Mouse (Mus musculus): Measurements from ENCODE around the gene Coa5.

Gene Coa5

GRCm38 (mm10) chr1:37430297-37430840, 466 bp upstream of the Coa5 start:
- DNase-seq (ENCODE audit: low read depth, low spot score) = no peak

DNA sequence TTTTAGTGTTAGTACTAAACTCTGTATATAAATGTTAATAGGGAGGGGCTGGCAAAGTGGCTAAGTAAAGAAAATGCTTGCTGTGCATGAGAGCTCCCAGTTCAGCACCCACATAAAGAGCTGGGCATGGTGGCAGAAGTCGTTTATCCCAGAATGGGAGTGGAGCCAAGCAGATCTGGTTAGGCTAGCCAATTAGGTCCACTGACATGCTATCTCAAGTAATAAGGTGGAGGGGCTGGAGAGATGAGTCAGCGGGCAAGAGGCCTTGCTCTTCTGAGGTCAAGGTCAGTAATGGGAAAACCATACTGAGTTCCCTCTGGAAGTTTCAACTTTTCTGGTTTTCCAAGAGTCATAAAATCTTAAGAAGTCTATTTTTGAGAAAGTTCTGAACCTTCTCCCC, 992 bp downstream of the Coa5 start:
- no peak for DNase-seq (ENCODE audit: low read depth, low spot score)

- DNase-seq (ENCODE audit: low read depth, low spot score) = no peak
Measured at GRCm38 (mm10) chr1:37427144-37427875, 2.6 kb downstream of the Coa5 start.

DNA sequence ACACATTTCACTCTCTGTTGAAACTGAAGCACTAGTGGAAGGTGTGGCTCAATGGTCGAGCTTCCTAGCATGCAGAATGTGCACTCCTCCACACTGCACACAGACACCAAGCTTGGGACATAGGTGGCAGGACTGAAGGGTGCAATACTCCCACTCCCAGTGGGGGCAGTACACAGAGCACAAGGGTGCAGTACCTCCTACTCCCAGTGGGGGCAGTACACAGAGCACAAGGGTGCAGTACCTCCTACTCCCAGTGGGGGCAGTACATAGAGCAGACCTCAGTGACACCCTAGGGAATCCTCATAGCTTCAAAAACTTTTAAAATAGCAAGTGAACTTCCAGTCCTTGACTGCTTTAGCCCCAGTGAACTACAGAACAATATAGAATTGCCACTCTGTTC, 10.5 kb downstream of the Coa5 start:
- DNase-seq (ENCODE audit: low read depth, low spot score) = peak; percentile 46

DNA sequence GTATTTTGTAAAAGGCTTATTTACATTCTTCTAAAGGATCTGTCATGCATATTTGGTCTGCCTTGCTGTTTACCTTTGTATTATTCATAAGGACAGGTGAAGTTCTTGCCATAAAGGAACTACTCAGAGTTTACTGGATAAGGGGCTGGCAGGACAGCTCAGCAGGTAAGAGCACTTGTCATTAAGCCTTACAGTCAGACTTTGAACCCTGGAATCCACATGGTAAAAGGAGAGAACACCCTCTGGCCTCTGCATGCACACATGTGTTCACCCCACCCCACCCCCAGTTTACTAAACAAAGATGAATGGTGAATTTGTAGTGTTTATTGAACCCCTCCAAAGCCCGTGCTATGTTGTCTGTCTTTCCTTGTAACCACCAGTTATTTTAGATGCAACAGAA, 14.5 kb downstream of the Coa5 start:
- no peak for DNase-seq (ENCODE audit: low read depth, low spot score)

DNA sequence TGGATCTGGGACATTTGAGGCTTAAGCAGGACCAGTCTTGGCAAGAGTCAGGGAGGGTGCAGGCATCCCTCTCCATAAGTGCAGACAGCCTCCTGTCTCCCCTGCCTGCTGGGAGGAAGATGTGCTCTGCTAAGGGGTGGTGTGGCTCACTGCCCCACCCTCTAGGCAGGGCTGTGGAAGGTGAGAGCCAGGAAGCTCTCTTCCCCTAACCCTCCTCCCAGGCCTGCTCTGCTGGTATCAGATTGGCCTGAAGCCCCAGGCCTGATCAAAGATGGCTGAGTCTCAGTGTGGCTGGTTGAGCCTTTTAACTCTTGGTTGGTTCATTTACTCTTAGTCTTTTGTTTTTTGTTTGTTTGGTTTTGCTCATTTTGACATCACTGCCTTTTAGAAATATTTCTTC, 20.3 kb downstream of the Coa5 start:
- no peak for DNase-seq (ENCODE audit: low read depth, low spot score)

DNA sequence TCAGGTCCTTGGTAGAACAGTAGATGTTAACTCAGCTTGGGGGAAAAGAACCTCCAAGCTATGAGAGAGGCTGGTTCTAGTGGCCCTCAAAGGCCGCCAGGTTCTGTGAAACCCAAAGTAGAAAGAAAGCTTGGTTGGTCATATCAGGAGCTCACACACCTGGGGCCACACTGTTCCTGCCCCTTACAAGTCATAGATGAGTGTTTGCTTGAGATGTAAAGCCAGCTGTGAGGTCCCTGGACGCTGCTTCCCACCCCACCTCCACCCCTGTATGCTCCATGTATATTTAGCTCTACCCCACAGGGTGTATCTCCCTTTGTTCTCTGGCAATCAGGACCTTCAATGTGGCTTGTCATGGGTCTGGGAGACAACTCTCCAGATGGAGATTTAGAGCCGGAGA, 21.2 kb downstream of the Coa5 start:
- no peak for DNase-seq (ENCODE audit: low read depth, low spot score)

DNA sequence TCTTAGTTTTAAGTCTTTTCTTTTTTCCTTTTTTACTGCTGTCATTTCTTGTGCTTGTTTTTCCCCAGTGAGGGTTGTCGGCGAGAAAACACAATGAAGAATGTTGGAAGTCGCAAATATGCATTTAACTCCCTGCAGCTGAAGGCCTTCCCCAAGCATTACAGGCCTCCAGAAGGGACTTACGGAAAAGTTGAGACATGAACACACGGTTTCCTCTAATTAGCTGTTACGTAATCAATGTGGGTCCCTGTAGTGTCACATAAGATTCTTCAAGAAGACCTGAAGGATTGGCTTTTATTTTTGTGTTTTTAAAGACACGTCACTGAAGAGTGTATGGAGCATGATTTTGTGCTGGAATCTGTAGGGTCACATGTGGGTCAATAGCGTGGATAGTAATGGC, 21.8 kb downstream of the Coa5 start:
- DNase-seq (ENCODE audit: low read depth, low spot score) = no peak

GRCm38 (mm10) chr1:37407228-37407627, 22.7 kb downstream of the Coa5 start:
- DNase-seq (ENCODE audit: low read depth, low spot score) = no peak

DNA sequence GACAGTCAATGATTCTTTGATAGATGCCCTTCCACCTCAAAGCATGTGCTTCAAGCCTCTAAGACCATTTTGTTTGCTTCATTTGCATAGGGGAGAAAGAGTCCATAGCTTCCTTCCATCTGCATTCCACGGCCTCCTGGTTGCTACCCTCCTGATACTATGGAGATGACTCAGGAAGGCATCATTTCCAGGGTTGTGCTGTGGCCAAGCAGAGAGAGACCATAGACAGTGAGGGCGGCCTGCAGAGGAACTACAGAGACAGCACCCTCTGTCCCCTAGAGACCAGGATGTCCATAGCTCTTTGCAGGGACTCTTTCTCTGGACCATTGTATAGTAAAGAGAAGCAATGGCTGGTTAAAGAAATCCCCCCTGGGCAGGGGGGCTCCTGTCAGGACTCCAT, 24.8 kb downstream of the Coa5 start:
- no peak for DNase-seq (ENCODE audit: low read depth, low spot score)

GRCm38 (mm10) chr1:37401687-37402086, 28.2 kb downstream of the Coa5 start:
- peak; percentile 72 for DNase-seq (ENCODE audit: low read depth, low spot score)

GRCm38 (mm10) chr1:37399734-37400133, 30.2 kb downstream of the Coa5 start:
- DNase-seq (ENCODE audit: low read depth, low spot score) = peak; percentile 12

DNA sequence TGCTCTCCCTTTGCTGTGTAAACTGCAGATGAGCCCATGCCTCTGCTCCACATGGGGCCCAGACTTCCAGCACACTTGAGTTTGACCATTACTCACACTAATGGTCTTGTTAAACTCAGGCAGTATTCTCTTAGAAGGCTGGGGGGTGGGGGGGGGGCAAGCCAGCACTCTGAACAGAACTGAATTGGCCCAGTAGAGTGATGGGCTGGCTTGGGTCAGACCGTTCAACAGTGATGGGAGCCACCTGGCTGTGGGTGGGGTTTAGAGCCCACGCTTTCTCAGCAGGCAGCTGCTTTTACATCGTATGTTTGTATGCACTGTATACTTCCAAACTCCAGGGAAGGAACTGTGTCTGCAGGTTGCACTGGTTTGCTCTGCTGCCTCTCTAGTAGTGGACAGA, 30.9 kb downstream of the Coa5 start:
- DNase-seq (ENCODE audit: low read depth, low spot score) = peak; percentile 27

DNA sequence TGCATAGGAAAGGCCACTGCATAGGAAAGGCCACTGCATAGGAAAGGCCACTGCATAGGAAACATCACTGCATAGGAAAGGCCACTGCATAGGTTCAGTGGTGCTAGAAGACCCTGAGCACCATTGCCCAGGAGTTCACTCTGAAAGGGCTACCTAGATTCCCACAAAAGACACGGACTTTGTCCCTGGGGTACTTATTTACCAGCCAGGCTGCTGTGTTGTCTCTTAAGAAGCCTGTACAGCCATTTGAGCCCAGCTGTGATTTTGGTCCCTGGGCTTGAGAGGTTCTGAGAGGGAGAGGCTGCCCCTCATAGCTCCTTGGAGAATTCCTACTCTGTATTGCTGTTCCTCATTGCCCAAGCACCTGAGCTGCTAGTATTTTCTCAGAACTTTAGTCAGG, 33.4 kb downstream of the Coa5 start:
- no peak for DNase-seq (ENCODE audit: low read depth, low spot score)

- DNase-seq (ENCODE audit: low read depth, low spot score) = no peak
Measured at GRCm38 (mm10) chr1:37393174-37393573, 36.7 kb downstream of the Coa5 start.

GRCm38 (mm10) chr1:37386448-37386971, 43.4 kb downstream of the Coa5 start:
- no peak for DNase-seq (ENCODE audit: low read depth, low spot score)

DNA sequence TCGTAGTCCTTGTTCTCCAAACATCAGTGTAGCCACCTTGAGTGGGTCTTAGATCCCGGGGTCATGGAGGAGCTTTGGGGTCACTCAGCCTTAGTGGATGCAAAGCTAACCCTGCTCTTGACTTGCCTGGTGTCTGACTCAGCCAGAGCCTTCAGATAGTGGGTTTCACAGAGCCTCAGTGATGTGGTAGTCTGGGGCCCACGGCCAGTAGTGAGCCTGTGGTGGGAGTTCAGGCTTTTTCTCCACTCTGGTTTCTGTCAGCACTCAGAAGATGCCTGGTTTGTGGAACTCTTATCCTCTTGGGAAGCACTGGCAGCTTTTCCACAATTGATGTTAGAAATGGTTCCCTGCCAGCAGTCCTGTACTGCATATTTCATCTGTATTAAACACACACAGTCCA, 45.6 kb downstream of the Coa5 start:
- no peak for DNase-seq (ENCODE audit: low read depth, low spot score)

DNA sequence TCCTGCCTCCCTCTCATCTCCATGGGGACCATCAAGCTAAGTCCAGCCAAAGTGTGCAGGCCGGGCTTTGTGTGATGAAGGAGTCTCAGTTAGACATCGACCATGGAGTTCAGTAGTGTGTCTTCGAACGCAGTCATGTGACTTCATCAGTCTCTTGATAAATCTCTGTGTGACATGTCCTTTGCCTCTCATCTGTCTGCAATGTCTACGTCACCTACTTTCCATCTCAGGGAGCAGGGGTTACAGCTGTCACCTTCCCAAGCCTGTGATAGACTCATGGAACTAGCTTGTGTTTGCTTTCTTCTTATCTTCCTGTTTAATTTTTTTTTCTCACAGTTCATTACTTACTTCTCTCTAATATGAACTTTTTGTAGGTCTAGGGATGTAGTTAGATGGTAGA, 49.0 kb downstream of the Coa5 start:
- DNase-seq (ENCODE audit: low read depth, low spot score) = no peak

DNA sequence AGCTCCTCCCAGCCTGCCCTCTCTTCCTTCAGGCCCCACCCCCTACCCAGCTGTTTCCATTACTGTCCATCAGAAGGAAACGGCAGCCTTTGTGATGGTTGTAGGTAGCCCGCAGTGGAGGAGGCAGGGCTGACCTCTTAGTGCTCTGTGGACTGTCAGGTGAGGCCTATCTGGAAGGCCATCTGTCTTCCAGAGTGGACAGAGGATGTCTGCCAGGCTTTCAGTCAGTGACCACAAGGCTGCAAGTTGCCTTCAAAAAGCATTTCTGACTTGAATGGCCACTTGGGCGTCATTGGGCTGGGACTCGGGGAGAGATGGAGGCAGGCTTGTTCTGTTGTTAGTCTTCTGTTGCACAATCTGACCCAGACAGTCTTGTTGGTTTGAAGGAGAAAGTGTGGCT, 50.4 kb downstream of the Coa5 start:
- DNase-seq (ENCODE audit: low read depth, low spot score) = no peak

DNA sequence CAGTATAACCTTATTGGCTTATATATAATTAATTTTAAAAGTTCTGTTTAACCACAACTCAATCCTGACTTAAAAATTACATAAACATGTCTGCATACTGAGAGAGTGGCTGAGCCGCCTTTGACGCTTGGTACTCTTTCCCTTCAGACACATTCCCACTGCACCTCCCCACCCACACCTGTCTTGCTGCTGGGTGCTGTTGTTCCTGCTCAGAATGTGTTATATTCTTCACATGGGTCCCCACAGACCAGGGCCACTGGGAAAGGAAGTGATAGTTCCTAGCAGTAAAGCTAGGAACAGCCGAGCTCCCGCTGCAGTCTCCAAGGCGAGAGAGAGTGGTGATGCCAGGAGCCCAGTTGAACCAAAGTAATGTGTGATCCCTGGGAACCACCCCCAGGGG, 51.8 kb downstream of the Coa5 start:
- DNase-seq (ENCODE audit: low read depth, low spot score) = no peak

GRCm38 (mm10) chr1:37376751-37377150, 53.2 kb downstream of the Coa5 start:
- DNase-seq (ENCODE audit: low read depth, low spot score) = peak; percentile 8

DNA sequence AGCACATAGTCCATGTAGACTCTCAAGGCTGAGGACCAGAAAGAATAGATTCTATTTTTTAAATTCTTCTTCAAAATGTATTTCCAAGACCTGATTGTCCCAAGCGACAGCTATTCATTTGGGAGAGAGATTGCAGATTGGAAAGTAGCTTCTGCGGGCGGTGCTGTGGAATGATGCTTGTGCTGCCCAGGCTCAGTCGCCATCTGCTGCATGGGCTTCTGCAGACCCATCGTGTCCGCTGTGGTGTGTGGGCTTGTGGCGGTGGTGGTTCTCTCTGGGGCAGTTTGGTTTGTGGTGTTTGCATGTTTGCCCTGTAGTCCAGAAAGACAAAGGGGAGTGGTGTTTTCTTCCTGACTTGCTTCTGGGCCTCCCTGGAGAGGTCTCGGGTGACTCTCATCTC, 53.7 kb downstream of the Coa5 start:
- no peak for DNase-seq (ENCODE audit: low read depth, low spot score)

GRCm38 (mm10) chr1:37368768-37369385, 61.0 kb downstream of the Coa5 start:
- no peak for DNase-seq (ENCODE audit: low read depth, low spot score)
